Comparison of ENCODE assay signal across 30 mouse cellular contexts in the genomic region with DNA sequence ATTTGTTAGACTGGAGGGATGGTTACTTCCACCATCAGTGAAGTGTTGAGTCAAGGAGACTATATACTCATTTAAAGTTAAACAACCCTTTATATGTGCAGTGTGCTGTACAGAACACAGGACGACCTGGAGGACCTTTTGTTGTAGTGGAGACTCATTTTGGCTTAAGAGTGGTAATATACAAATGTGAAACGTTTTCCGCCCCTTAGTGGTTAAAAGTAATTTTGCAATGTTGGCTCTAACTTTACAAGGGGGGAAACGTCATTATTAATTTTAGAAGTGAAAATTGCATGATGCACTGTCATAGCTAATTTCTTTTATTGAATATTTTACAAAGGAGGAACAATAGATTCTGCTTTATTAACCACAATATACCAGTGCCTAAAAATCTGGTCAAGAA. TPM values are rescaled to one million over a fixed set of nuclear protein-coding genes. Genes with fewer than 3 reads are reported as not detected.
DNase-seq lines count a peak whose midpoint lies in the region; TF ChIP-seq lines count a peak whose summit lies in the region.
"Had no signal": no experiment of that assay in that cellular context is flagged by ENCODE, and none has a peak within 500 bp of the region (broad histone marks: within the 10 kb centered on the region; RNA-seq: fewer than 3 reads in every experiment).

No protein-coding gene starts in this region.

- H3K27me3 ChIP-seq in heart, adult 2 months (ENCODE audit: control insufficient read depth, insufficient read depth, low read length): no peaks in the 10 kb centered on the region
- H3K27me3 ChIP-seq in heart, embryonic 10.5 days (ENCODE audit: insufficient read depth, poor library complexity, severe bottlenecking): no peaks in the 10 kb centered on the region
- H3K27me3 ChIP-seq: embryonic facial prominence, embryonic 15.5 days; intestine, embryonic 15.5 days; liver, embryonic 15.5 days; midbrain, embryonic 13.5 days; stomach, embryonic 15.5 days had no signal

- no peak overlapping the region for H3K4me3 ChIP-seq in heart, adult 2 months
- H3K4me3 ChIP-seq in heart, embryonic 10.5 days: no peak overlapping the region
- H3K4me3 ChIP-seq: embryonic facial prominence, embryonic 15.5 days; hindbrain, embryonic 10.5 days; intestine, embryonic 15.5 days; limb, embryonic 10.5 days; liver, embryonic 15.5 days; megakaryocyte, embryonic 14.5 days; midbrain, embryonic 13.5 days; stomach, embryonic 15.5 days had no signal

- no peaks in the 10 kb centered on the region for H3K9me3 ChIP-seq in heart, embryonic 10.5 days
- H3K9me3 ChIP-seq: embryonic facial prominence, embryonic 15.5 days; hindbrain, embryonic 10.5 days; intestine, embryonic 15.5 days; limb, embryonic 10.5 days; liver, embryonic 15.5 days; midbrain, embryonic 13.5 days; stomach, embryonic 15.5 days had no signal

- peak; percentile 17 for DNase-seq in adrenal gland, postnatal 14 days
- no peak for DNase-seq in adrenal gland, adult 2 months
- no peak for DNase-seq in heart, adult 2 months
- no peak for DNase-seq in heart, embryonic 10.5 days (ENCODE audit: low spot score)
- DNase-seq in lung, postnatal 10 days: peak; percentile 43
- DNase-seq in lung, postnatal 25 days (ENCODE audit: low spot score): no peak
- peak; percentile 19 for DNase-seq in A20 (ENCODE audit: low read depth, low spot score)
- DNase-seq in MN1 (ENCODE audit: low spot score): no peak
- DNase-seq: cerebellum, adult 11 months; gastrocnemius, postnatal 25 days; kidney, adult 8-10 months; layer of hippocampus, adult 9-11 months; liver had no signal

- no peak for TF ChIP-seq POLR2A in heart, adult 2 months (IDR thresholded peaks at IDR 0.05; ENCODE audit: insufficient read depth, low read depth, low read length)

- 65% methylated on average over 4 of the region's 4 CpGs for WGBS in heart, adult 2 months
- WGBS in heart, embryonic 10.5 days: 76% methylated on average over 4 of the region's 4 CpGs

- no peaks in the 10 kb centered on the region for H3K4me1 ChIP-seq in heart, adult 2 months (ENCODE audit: control insufficient read depth, insufficient read depth, low read length)
- H3K4me1 ChIP-seq in heart, embryonic 10.5 days: peaks cover 8% of the 10 kb centered on the region; the same call in 1 of the 2 replicates
- H3K4me1 ChIP-seq: intestine, embryonic 15.5 days; liver, embryonic 15.5 days; megakaryocyte, embryonic 14.5 days; stomach, embryonic 15.5 days had no signal

- H3K36me3 ChIP-seq in heart, adult 2 months (ENCODE audit: control insufficient read depth, insufficient read depth, low read length): no peaks in the 10 kb centered on the region
- no peaks in the 10 kb centered on the region for H3K36me3 ChIP-seq in heart, embryonic 10.5 days
- H3K36me3 ChIP-seq: embryonic facial prominence, embryonic 15.5 days; G1E; hindbrain, embryonic 10.5 days; intestine, embryonic 15.5 days; limb, embryonic 10.5 days; liver, embryonic 15.5 days; midbrain, embryonic 13.5 days; stomach, embryonic 15.5 days had no signal

- TF ChIP-seq CTCF in heart, adult 2 months (IDR thresholded peaks at IDR 0.05): peak; percentile 74

- intact Hi-C loops in heart, adult 2 months (cut with DNase I): no loop called here

- no peak overlapping the region for H3K9ac ChIP-seq in heart, adult 2 months (ENCODE audit: low read depth, low read length)
- H3K9ac ChIP-seq: embryonic facial prominence, embryonic 15.5 days; intestine, embryonic 15.5 days; liver, embryonic 15.5 days; midbrain, embryonic 13.5 days; stomach, embryonic 15.5 days had no signal

- H3K79me2 ChIP-seq in heart, adult 2 months (replicated peaks; ENCODE audit: control insufficient read depth, insufficient read depth, low read length): no peaks in the 10 kb centered on the region

- no peak for TF ChIP-seq EP300 in heart, adult 2 months (IDR thresholded peaks at IDR 0.05; ENCODE audit: insufficient read depth, low read depth, low read length)

- no peak overlapping the region for H3K27ac ChIP-seq in heart, adult 2 months
- no peak overlapping the region for H3K27ac ChIP-seq in heart, embryonic 10.5 days
- H3K27ac ChIP-seq: embryonic facial prominence, embryonic 15.5 days; hindbrain, embryonic 10.5 days; intestine, embryonic 15.5 days; liver, embryonic 15.5 days; midbrain, embryonic 13.5 days; stomach, embryonic 15.5 days had no signal

RNA-seq across cellular contexts. Expression of a gene that starts 13.9 kb away (rescaled TPM):
- total RNA-seq in adrenal gland, postnatal 14 days (2021): not detected in 2 replicates
- not detected for total RNA-seq in adrenal gland, adult 2 months (2021)
- not detected in 2 replicates for polyA plus RNA-seq in adrenal gland, adult 2 months (2012; rRNA removed)
- total RNA-seq in heart, adult 2 months (2021): not detected
- not detected in 2 replicates for polyA plus RNA-seq in heart, adult 2 months (2012; rRNA removed)
- polyA plus RNA-seq in heart, embryonic 10.5 days (2016; fragmentation: Nextera tagmentation; extraction: Ambion mirVana): 0.33 TPM in 1 of 2 replicates, not detected in the other
- total RNA-seq: adrenal gland, postnatal 4 days; common myeloid progenitor, adult 5-6 weeks; gastrocnemius, postnatal 25 days; heart, adult 18-20 months; left cerebral cortex, adult 8-10 months; monocyte, adult 5-6 weeks; neutrophil, adult 5-6 weeks had no signal
- polyA plus RNA-seq: embryonic facial prominence, embryonic 15.5 days; G1E; heart, postnatal 0 days; hindbrain, embryonic 10.5 days; intestine, embryonic 15.5 days; limb, embryonic 10.5 days; liver, embryonic 15.5 days; lung, embryonic 16.5 days; midbrain, embryonic 13.5 days; stomach, embryonic 15.5 days had no signal

RNA-seq across cellular contexts. Expression of a gene that starts 43.9 kb away (rescaled TPM):
- 0.37 and 0.64 TPM in 2 replicates for total RNA-seq in adrenal gland, postnatal 14 days (2021)
- under 1 TPM; 0.20 to 0.48 TPM for total RNA-seq in adrenal gland, adult 2 months (2021)
- not detected in 2 replicates for polyA plus RNA-seq in adrenal gland, adult 2 months (2012; rRNA removed)
- total RNA-seq in heart, adult 2 months (2021): under 1 TPM; 0.20 to 0.29 TPM
- 0.29 and 0.41 TPM in 2 replicates for polyA plus RNA-seq in heart, adult 2 months (2012; rRNA removed)
- 0.44 and 0.49 TPM in 2 replicates for polyA plus RNA-seq in heart, embryonic 10.5 days (2016; fragmentation: Nextera tagmentation; extraction: Ambion mirVana)
- polyA plus RNA-seq: G1E had no signal

Comparison
In these comparisons a context has a peak if more than half of its experiments do, and no peak if none do; other contexts are left out.
1. DNase-seq: peak in adrenal gland, postnatal 14 days (single experiment), lung, postnatal 10 days (single experiment) and A20 (single experiment); none in adrenal gland, adult 2 months (single experiment), heart, adult 2 months (0 of 2), heart, embryonic 10.5 days (single experiment), lung, postnatal 25 days (single experiment) and MN1 (single experiment).